Mouse (Mus musculus): ENCODE data around the gene Tvp23a. TPM values are rescaled to one million over a fixed set of nuclear protein-coding genes. Genes with fewer than 3 reads are reported as not detected.

Gene Tvp23a
- polyA plus RNA-seq, 1 experiment, result not detected

DNA sequence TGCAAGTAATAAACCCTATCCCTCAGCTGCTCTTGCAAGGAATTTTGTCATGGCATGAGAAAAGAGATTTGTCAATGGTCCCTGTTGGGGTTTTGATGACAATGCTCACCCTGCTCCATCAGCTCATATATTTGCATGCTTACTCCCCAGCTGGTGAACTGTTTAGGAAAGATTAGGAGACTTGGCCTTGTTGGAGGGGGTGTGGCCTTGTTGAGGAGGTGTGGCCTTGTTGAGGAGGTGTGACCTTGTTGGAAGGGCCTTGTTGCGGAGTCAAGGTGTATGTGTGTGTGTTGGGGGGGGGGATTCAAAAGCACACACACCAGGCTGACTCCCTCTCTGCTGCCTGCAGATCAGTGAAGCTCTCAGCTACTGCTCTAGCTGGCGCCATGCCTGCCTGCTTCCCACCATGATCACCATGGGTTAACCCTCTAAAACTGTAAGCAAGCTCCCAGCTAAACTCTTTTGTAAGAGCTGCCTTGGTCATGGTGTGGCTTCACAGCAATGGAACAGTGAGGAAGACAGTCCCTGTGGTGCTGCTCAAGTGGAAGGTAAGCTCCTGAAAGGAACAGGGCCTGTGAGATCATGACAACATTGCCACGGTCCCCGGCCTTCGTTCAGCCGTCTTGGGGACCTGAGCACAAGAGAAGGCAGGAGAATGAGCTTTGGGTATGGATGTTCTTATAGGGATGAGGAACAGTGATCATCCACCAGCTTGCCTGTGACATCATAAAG lies 58.4 kb downstream of the Tvp23a start:
- Histone ChIP-seq H3K9me3 (ENCODE audit: control insufficient read depth, low read length) (peaks cover 7% of the 10 kb centered on the region; the same call in 1 of the 2 replicates), H3K27me3 (ENCODE audit: control insufficient read depth) (peaks cover 8% of the 10 kb centered on the region), H3K4me1 (ENCODE audit: control insufficient read depth) (peaks cover 48% of the 10 kb centered on the region), H3K36me3 (ENCODE audit: control insufficient read depth) (no peaks in the 10 kb centered on the region), H3K4me3 (replicated peaks) (no peak overlapping the region)
- no peak for TF ChIP-seq GATA1 (IDR thresholded peaks at IDR 0.05; ENCODE audit: low read length)
- no peak for TF ChIP-seq TAL1 (IDR thresholded peaks at IDR 0.05; ENCODE audit: low read length)

DNA sequence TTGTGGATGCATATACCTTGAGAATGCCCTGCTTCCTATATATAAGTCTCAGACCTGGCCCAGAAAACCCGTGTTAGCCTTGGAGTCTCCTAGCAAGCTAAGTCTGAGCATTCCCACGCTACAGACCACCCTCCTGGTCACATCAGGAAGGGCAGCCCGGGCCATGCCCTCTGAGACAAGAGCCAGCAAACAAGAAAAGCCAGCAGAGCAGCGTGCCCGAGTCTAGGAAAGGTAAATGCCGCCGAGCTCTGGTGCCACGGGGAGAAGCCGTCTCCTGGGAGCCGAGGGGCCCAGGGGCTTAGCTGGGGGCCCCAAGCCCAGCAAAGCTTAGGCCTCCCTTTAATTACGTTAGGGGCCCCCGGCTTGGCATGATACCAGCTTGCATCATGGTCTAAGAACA lies 61.9 kb downstream of the Tvp23a start:
- H3K9me3 ChIP-seq (ENCODE audit: control insufficient read depth, low read length), result no peaks in the 10 kb centered on the region
- TF ChIP-seq GATA1 (IDR thresholded peaks at IDR 0.05; ENCODE audit: low read length), result no peak
- no peak for TF ChIP-seq TAL1 (IDR thresholded peaks at IDR 0.05; ENCODE audit: low read length)
- H3K36me3 ChIP-seq (ENCODE audit: control insufficient read depth), result no peaks in the 10 kb centered on the region
- H3K4me3 ChIP-seq (replicated peaks), result peak overlapping the region; percentile 55
- H3K4me1 ChIP-seq (ENCODE audit: control insufficient read depth), result peaks cover 58% of the 10 kb centered on the region
- peaks cover 6% of the 10 kb centered on the region for H3K27me3 ChIP-seq (ENCODE audit: control insufficient read depth)

DNA sequence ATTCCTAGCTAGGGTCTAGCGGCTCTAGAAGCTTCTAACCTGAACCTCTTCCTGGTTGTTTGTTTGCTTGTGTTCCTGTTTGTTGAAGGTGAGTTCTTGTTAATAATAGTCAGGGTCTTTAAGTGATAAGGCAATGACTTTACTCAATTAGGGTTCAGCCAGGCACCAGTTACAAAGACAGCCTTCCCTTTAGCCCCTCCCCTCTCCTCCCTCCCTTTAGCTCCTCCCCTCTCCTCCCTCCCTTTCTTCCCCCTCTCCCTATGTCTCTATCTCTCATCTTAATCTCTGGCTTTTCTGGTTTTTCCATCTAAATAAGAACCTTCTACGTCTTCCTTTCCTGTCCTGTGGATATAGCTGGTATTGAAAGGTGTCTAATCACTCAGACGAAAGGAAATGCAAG lies 62.6 kb downstream of the Tvp23a start:
- Histone ChIP-seq H3K4me1 (ENCODE audit: control insufficient read depth) (peaks cover 58% of the 10 kb centered on the region), H3K9me3 (ENCODE audit: control insufficient read depth, low read length) (no peaks in the 10 kb centered on the region), H3K4me3 (replicated peaks) (peak overlapping the region; percentile 55), H3K36me3 (ENCODE audit: control insufficient read depth) (no peaks in the 10 kb centered on the region), H3K27me3 (ENCODE audit: control insufficient read depth) (peaks cover 8% of the 10 kb centered on the region)
- no peak for TF ChIP-seq TAL1 (IDR thresholded peaks at IDR 0.05; ENCODE audit: low read length)
- no peak for TF ChIP-seq GATA1 (IDR thresholded peaks at IDR 0.05; ENCODE audit: low read length)

DNA sequence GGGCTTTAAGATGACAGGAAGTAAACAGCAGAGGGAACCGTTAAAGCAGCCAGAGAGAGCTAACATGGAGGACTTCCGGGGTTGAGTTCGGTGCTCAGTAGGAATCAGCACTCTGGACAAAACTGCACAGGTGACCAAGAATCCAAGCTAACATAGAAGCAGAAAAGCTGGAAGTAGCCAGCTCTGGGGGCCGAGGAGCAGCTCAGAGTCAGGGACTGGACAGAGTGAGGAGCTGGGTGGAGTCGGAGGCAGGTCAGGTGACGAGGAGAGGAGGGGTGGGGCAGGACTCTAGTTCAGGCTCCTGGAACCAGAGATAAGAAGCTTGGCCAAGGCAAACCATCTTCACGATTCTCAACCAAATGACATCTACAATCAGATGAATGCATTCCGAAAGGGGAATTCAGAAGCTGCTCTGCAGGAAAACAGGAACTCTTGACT lies 63.1 kb downstream of the Tvp23a start:
- H3K4me1 ChIP-seq (ENCODE audit: control insufficient read depth), result peaks cover 56% of the 10 kb centered on the region

DNA sequence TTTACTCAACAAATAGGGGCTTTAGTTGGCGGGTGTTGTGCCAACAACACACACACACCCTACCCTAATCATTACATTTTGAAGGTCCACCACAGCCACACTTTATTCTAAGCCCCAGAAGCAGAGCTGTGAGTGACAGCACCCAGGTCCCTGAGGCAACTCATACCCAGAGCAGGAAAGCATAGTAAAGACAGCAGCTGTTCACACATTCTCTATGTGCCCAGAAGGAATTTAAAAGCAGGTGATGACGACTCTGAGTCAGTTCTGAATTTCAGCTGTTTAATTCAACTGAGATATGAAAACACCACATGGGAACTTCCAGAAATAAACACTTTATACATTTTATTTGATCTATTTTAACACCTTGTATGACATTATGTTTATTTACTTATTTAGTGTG lies 67.6 kb downstream of the Tvp23a start:
- Histone ChIP-seq H3K4me3 (replicated peaks) (no peak overlapping the region), H3K36me3 (ENCODE audit: control insufficient read depth) (no peaks in the 10 kb centered on the region), H3K4me1 (ENCODE audit: control insufficient read depth) (peaks cover 26% of the 10 kb centered on the region), H3K9me3 (ENCODE audit: control insufficient read depth, low read length) (no peaks in the 10 kb centered on the region), H3K27me3 (ENCODE audit: control insufficient read depth) (peaks cover 20% of the 10 kb centered on the region)
- TF ChIP-seq GATA1 (IDR thresholded peaks at IDR 0.05; ENCODE audit: low read length) (no peak), TAL1 (IDR thresholded peaks at IDR 0.05; ENCODE audit: low read length) (no peak)

More for the DNA sequence above, 63.1 kb downstream of the Tvp23a start:
- Histone ChIP-seq H3K4me3 (replicated peaks) (peak overlapping the region; percentile 55), H3K36me3 (ENCODE audit: control insufficient read depth) (no peaks in the 10 kb centered on the region), H3K9me3 (ENCODE audit: control insufficient read depth, low read length) (no peaks in the 10 kb centered on the region), H3K27me3 (ENCODE audit: control insufficient read depth) (peaks cover 12% of the 10 kb centered on the region)
- TF ChIP-seq TAL1 (IDR thresholded peaks at IDR 0.05; ENCODE audit: low read length) (peak; percentile 59), GATA1 (IDR thresholded peaks at IDR 0.05; ENCODE audit: low read length) (peak; percentile 66)

DNA sequence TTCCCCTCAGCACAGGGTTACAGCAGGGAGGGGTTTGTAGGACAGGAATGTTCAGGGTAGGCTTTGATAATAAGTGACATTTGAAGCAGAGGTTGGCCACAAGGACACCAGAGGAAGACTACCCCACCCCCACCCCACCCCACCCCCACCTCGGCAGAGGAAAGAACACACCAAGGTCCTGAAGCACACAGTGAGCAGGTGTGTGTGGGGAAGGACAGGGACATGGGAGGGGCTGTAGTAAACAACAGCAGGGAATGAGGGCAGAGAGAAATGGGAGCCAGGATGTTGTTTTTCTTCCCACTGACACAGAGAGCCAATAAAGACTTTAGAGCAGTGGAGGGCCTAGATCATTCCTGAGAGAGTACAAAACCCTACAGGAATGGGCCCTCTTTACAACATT lies 69.9 kb downstream of the Tvp23a start:
- Histone ChIP-seq H3K27me3 (ENCODE audit: control insufficient read depth) (peaks cover 22% of the 10 kb centered on the region), H3K4me1 (ENCODE audit: control insufficient read depth) (peaks cover 5% of the 10 kb centered on the region), H3K9me3 (ENCODE audit: control insufficient read depth, low read length) (no peaks in the 10 kb centered on the region), H3K4me3 (replicated peaks) (no peak overlapping the region), H3K36me3 (ENCODE audit: control insufficient read depth) (no peaks in the 10 kb centered on the region)
- TF ChIP-seq GATA1 (IDR thresholded peaks at IDR 0.05; ENCODE audit: low read length), result no peak
- no peak for TF ChIP-seq TAL1 (IDR thresholded peaks at IDR 0.05; ENCODE audit: low read length)

DNA sequence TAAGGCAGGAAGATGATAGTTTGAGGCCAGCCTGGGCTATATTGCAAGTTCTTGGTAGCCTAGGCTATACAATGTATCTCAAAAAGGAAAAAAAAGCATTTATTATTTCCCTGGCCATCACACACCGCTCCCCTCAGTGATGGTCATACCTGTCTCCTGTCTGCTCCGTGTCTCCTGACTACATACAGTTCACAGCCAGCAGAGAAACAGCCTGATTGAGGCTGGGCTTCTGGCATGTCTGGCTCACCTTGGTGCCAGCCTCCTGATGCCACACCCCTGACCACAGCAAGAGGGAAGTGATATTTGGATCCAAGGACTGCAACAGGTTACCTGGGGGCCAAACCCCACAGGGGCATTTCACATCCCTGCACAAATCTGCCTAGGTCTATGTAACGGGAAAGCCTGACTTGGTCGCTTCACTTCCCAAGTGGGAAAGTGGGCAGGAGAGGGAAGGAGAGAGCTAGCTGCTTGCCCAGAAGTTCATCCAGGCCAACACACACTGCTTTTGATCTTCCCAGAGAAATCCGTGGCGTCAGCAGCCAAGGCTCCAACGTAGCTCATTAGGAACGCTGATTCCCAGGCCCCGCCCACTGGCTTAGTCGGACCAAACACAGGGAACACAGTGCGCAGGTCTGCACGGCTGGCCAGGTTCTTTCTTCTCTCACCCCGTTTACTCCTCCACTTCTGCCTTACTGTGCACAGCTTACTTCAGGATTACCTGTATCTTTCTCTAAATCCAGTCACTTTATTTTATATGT lies 72.7 kb downstream of the Tvp23a start:
- Histone ChIP-seq H3K36me3 (ENCODE audit: control insufficient read depth) (no peaks in the 10 kb centered on the region), H3K27me3 (ENCODE audit: control insufficient read depth) (peaks cover 15% of the 10 kb centered on the region), H3K9me3 (ENCODE audit: control insufficient read depth, low read length) (no peaks in the 10 kb centered on the region), H3K4me3 (replicated peaks) (no peak overlapping the region), H3K4me1 (ENCODE audit: control insufficient read depth) (peaks cover 2% of the 10 kb centered on the region)
- TF ChIP-seq GATA1 (IDR thresholded peaks at IDR 0.05; ENCODE audit: low read length) (no peak), TAL1 (IDR thresholded peaks at IDR 0.05; ENCODE audit: low read length) (no peak)

DNA sequence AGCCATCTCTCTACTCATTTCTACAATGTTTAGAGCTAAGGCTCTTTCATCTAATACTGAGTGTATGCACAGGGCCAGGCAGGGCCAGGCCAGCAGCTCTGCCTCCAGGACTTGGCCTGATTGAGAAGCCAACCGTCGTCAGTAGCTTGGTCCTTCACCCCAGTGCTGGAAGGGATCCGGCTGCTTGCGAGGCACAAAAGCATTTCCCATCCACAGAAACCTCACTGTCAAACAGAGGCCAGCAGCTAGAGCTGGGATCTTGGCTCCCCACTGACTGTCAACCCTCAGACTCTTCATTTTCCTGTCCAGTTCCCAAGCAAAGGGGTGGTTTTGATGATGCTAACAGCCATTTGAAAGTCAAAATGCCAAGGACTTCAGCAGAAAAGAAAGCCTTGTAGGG lies 74.8 kb downstream of the Tvp23a start:
- Histone ChIP-seq H3K27me3 (ENCODE audit: control insufficient read depth) (peaks cover 4% of the 10 kb centered on the region; the same call in 1 of the 2 replicates), H3K36me3 (ENCODE audit: control insufficient read depth) (no peaks in the 10 kb centered on the region), H3K4me3 (replicated peaks) (no peak overlapping the region), H3K4me1 (ENCODE audit: control insufficient read depth) (peaks cover 2% of the 10 kb centered on the region), H3K9me3 (ENCODE audit: control insufficient read depth, low read length) (no peaks in the 10 kb centered on the region)
- TF ChIP-seq GATA1 (IDR thresholded peaks at IDR 0.05; ENCODE audit: low read length), result no peak
- TF ChIP-seq TAL1 (IDR thresholded peaks at IDR 0.05; ENCODE audit: low read length), result no peak

Other genes with a start within 250 kb of the Tvp23a start
- gene Emp2, start 133.4 kb downstream of the Tvp23a start, polyA plus RNA-seq (2012), result not detected in 2 replicates
- gene Tekt5, start 51.9 kb downstream of the Tvp23a start, polyA plus RNA-seq (2012), result not detected in 2 replicates
- 3.0 and 3.6 TPM in 2 replicates for gene Nubp1, start 35.4 kb downstream of the Tvp23a start, polyA plus RNA-seq (2012)
- gene Ciita, start 32.7 kb upstream of the Tvp23a start, polyA plus RNA-seq (2012), result not detected in 2 replicates
- 1.1 and 1.6 TPM in 2 replicates for gene Dexi, start 95.7 kb upstream of the Tvp23a start, polyA plus RNA-seq (2012)
- 0.99 and 1.1 TPM in 2 replicates for gene Clec16a, start 98.0 kb upstream of the Tvp23a start, polyA plus RNA-seq (2012)

All from erythroblast, embryonic 14.5 days (primary cell).